Mouse (Mus musculus): ENCODE data around the gene Acat3.
A peak's percentile ranks its signal among the peaks of the same experiment; 100 is the strongest.

DNA sequence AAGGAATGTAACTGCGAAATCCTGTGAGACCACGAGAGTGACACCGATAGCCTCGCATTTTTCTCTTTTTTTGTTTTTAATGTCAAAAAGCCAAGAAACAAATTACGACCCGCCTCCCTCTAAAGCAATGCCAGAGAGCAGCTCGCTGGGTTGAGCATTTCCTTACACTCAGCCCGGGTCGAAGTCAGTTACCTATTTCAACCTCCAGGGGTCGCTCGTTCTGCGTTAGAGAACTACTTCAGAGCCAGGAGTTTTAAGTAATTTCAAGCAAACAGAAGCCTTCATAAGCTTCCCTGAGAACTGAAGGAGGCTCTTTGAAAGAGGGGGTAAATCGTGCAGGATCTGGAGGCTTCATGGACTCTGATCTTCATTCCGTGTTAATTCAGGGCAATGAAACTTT is 60.2 kb downstream of the Acat3 start:
- peak; percentile 62; the same call in 1 of the 2 replicates for TF ChIP-seq ZC3H11A (IDR thresholded peaks at IDR 0.05; ENCODE audit: borderline replicate concordance, low read depth, low read length)
- TF ChIP-seq CHD2 (IDR thresholded peaks at IDR 0.05; ENCODE audit: low read depth, low read length): no peak
- no peak for TF ChIP-seq HCFC1 (IDR thresholded peaks at IDR 0.05; ENCODE audit: borderline replicate concordance, insufficient read depth, low read length)
- no peak for TF ChIP-seq MAFK (IDR thresholded peaks at IDR 0.05; ENCODE audit: insufficient read depth, low read depth, low read length)
